Mouse (Mus musculus) ZHBTc4 (cell line): ENCODE results near the gene Gm21858.
"Not testable (repeated sequence)": the region's sequence is repeated elsewhere in the genome, so short reads cannot be mapped to it uniquely, and the experiment has no call there.

ENCODE experiments used
- DNase-seq: peaks from one replicate; pipeline ENCODE4 v3.0.0-alpha.2; 2011; ENCODE audit warnings: low read depth, low spot score

Gm21858 gene

DNA sequence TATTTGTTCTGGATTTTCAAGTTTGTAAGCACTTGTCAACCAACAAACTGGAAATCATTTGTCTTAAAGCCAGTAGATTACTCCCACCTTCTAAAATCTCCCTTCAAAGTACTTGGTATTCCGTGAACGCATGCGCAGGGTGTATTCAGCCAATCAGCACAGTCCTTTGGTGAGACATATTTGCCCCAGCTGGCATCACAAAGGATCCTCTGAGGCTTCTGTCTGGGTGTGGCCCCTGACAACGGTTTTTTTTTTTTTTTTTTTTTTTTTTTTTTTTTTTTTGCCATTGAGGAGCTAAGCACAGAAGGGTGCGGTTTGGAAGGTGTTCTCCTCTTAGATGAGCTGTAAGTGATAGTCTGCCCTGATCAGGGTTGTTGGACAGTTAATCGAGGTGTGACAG is at the start of gene Gm21858:
Gene Gm21858 (plus strand): TSS at position 301 of the 400 bp plus-strand sequence.
- DNase-seq = not testable (repeated sequence)
